Mouse (Mus musculus) gastrocnemius, postnatal 25 days (tissue): ENCODE measurements around the gene Pik3r3. TPM values are rescaled to one million over a fixed set of nuclear protein-coding genes. Genes with fewer than 3 reads are reported as not detected.

Experiments used
- total RNA-seq, 2 experiments: library from RNA; stranded (reverse); gene quantifications; 1 replicate in 1 of 2; 2 replicates in 1 of 2; pipeline ENCODE4 v1.2.3; 2021

Gene Pik3r3
- total RNA-seq, 2 experiments from 2014 or later: 5.3 to 6.8 TPM

Other genes starting within 250 kb of the Pik3r3 start
- gene Faah, start 203.7 kb upstream of the Pik3r3 start, total RNA-seq: under 1 TPM; 0.35 to 0.46 TPM
- gene Nsun4, start 167.7 kb upstream of the Pik3r3 start, total RNA-seq: 10 to 100 TPM; 15.3 to 16.7 TPM
- gene Uqcrh, start 146.5 kb upstream of the Pik3r3 start, total RNA-seq: 1,000 to 10,000 TPM in 1 of 2 experiments, 100 to 1,000 TPM in 1; 981 to 1,020 TPM
- 10 to 100 TPM; 17.8 to 20.3 TPM for gene Lrrc41, start 146.3 kb upstream of the Pik3r3 start, total RNA-seq
- under 1 TPM; 0.36 to 0.91 TPM for gene Rad54l, start 97.9 kb upstream of the Pik3r3 start, total RNA-seq
- 10 to 100 TPM; 48.1 to 48.2 TPM for gene Pomgnt1, start 97.8 kb upstream of the Pik3r3 start, total RNA-seq
- gene Lurap1, start 70.3 kb upstream of the Pik3r3 start, total RNA-seq: 1 to 10 TPM; 7.3 to 8.2 TPM
- not detected for gene Tspan1, start 54.0 kb upstream of the Pik3r3 start, total RNA-seq
- gene 1700042G07Rik, start 48.2 kb upstream of the Pik3r3 start, total RNA-seq: not detected
- gene Gm49337, start 48.2 kb upstream of the Pik3r3 start, total RNA-seq: under 1 TPM; 0.29 to 0.82 TPM
- 10 to 100 TPM; 76.6 to 83.8 TPM for gene Mast2, start 242.6 kb downstream of the Pik3r3 start, total RNA-seq